Mouse (Mus musculus) midbrain, embryonic 14.5 days (tissue): ENCODE data around the gene Fam83e. TPM values are rescaled to one million over a fixed set of nuclear protein-coding genes. Genes with fewer than 3 reads are reported as not detected.
A peak's percentile ranks its signal among the peaks of the same experiment; 100 is the strongest.

Source experiments
- ATAC-seq: fragments of 200-750 bp; cut with Nextera tagmentation; 2 replicates; pipeline ENCODE4 v1.8.0; 2017; ENCODE audit warnings: moderate number of reproducible peaks, moderate library complexity; ENCODE audit not compliant: low FRiP score, low TSS enrichment
- DNase-seq: peaks from one replicate; pipeline ENCODE4 v3.0.0-alpha.2; 2015
- H3K27ac ChIP-seq: fragments of 300-500 bp; sonication (generic); replicated peaks from 2 replicates; pipeline ENCODE4 v1.5.1; 2014; ENCODE audit warnings: mild to moderate bottlenecking, low read depth, low read length, moderate library complexity
- H3K27me3 ChIP-seq: fragments of 300-500 bp; sonication (generic); 2 replicates; pipeline ENCODE4 v1.6.1; 2014; ENCODE audit warnings: low read length, control low read depth, mixed read lengths; ENCODE audit not compliant: control insufficient read depth, insufficient read depth
- H3K36me3 ChIP-seq: fragments of 300-500 bp; sonication (generic); 2 replicates; pipeline ENCODE4 v1.6.1; 2014; ENCODE audit warnings: low read length, control low read depth; ENCODE audit not compliant: control insufficient read depth, insufficient read depth
- H3K4me1 ChIP-seq: fragments of 300-500 bp; sonication (generic); 2 replicates; pipeline ENCODE4 v1.6.1; 2014; ENCODE audit warnings: mild to moderate bottlenecking, antibody characterized with exemption, low read length, control low read depth; ENCODE audit not compliant: control insufficient read depth, insufficient read depth
- H3K4me2 ChIP-seq: fragments of 300-500 bp; sonication (generic); 2 replicates; pipeline ENCODE4 v1.6.1; 2014; ENCODE audit warnings: mild to moderate bottlenecking, low read length, moderate library complexity
- H3K4me3 ChIP-seq: fragments of 300-500 bp; sonication (generic); replicated peaks from 2 replicates; pipeline ENCODE4 v1.5.1; 2014; ENCODE audit warnings: low read depth, low read length
- H3K9ac ChIP-seq: fragments of 300-500 bp; sonication (generic); replicated peaks from 2 replicates; pipeline ENCODE4 v1.6.1; 2014; ENCODE audit warnings: mild to moderate bottlenecking, low read length, moderate library complexity
- H3K9me3 ChIP-seq: fragments of 300-500 bp; sonication (generic); 2 replicates; pipeline ENCODE4 v1.6.1; 2016; ENCODE audit warnings: low read length, control low read depth, mixed read lengths; ENCODE audit not compliant: control insufficient read depth
- WGBS: fragments of 180-500 bp; shearing (Covaris S2); extraction: QIAGEN DNeasy Blood & Tissue Kit; methylation state at CpG from one replicate; pipeline ENCODE4 v1.1.7; 2014; 5-methylcytosine and 5-hydroxymethylcytosine counted together
- polyA plus RNA-seq: library from polyadenylated mRNA; unstranded; fragments of >200 nt; fragmentation: Nextera tagmentation; extraction: Ambion mirVana; gene quantifications from 2 replicates; pipeline ENCODE4 v1.2.1, GENCODE M21; 2014

Fam83e gene
- polyA plus RNA-seq, 1 experiment from 2014 or later: 0.46 TPM

DNA sequence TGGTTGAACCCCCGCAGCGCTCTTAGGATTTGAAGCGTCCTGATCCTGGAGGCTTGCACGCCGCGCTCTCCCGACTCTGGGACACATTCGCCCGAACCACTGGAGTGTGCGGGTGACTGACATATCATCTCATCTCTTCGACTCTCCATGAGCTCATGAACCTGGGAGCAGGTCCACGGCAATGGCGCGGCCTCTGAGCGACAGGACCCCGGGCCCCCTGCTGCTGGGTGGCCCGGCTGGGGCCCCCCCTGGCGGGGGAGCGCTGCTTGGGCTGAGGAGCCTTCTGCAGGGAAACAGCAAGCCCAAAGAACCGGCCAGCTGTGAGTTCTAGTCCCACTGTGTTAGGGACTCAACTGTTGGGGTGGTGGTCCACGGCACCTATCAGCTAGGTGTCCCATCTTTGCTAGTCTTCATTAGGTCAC is 15.6 kb upstream of the Fam83e start:
- Histone ChIP-seq H3K4me1 (peaks cover 77% of the 10 kb centered on the region), H3K4me2 (peak overlapping the region; percentile 96), H3K4me3 (peak overlapping the region; percentile 51), H3K36me3 (peaks cover 8% of the 10 kb centered on the region), H3K27me3 (no peaks in the 10 kb centered on the region), H3K9ac (peak overlapping the region; percentile 39; the same call in 1 of the 2 replicates), H3K9me3 (no peaks in the 10 kb centered on the region), H3K27ac (peak overlapping the region; percentile 60)
- WGBS: under 1% methylated on average over 21 of the region's 21 CpGs
- ATAC-seq (no peak), DNase-seq (no peak)

GRCm38 (mm10) chr7:45705873-45706281 is 15.1 kb upstream of the Fam83e start:
- Histone ChIP-seq H3K9me3 (no peaks in the 10 kb centered on the region), H3K4me1 (peaks cover 80% of the 10 kb centered on the region), H3K4me3 (peak overlapping the region; percentile 51), H3K36me3 (peaks cover 12% of the 10 kb centered on the region), H3K27ac (no peak overlapping the region), H3K4me2 (peak overlapping the region; percentile 96), H3K9ac (0 out of 2 replicates have a peak overlapping the region, but pooled peaks have one; percentile 39), H3K27me3 (no peaks in the 10 kb centered on the region)
- 0% methylated on average over 7 of the region's 7 CpGs for WGBS
- DNase-seq (no peak), ATAC-seq (no peak)

DNA sequence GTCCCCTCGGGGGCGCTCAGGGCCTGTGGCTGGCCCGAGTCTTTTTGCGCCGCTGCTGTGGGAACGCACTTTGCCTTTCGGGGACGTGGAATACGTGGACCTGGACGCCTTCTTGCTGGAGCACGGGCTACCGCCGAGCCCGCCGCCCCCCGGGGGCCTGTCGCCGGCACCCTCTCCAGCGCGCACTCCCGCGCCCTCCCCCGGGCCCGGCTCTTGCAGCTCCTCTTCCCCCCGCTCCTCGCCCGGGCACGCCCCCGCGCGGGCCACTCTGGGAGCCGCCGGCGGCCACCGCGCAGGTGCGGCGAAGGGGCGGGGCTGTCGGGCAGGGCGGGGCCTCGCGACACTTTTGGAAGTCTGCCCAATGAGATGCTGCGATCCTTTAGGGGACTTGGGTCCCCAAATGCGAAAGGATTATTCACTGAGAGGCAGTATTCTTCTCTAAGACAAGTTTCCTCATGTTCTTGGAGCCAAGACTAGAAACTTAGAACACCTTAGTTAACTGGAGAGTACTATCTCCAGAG is 14.2 kb upstream of the Fam83e start:
- Histone ChIP-seq H3K4me3 (peak overlapping the region; percentile 51), H3K27me3 (no peaks in the 10 kb centered on the region), H3K27ac (0 out of 2 replicates have a peak overlapping the region, but pooled peaks have one; percentile 1), H3K36me3 (peaks cover 21% of the 10 kb centered on the region), H3K9ac (peak overlapping the region; percentile 61), H3K4me2 (peak overlapping the region; percentile 96), H3K4me1 (peaks cover 73% of the 10 kb centered on the region), H3K9me3 (no peaks in the 10 kb centered on the region)
- DNase-seq (peak; percentile 86), ATAC-seq (no peak)
- WGBS: 2% methylated on average over 36 of the region's 45 CpGs

DNA sequence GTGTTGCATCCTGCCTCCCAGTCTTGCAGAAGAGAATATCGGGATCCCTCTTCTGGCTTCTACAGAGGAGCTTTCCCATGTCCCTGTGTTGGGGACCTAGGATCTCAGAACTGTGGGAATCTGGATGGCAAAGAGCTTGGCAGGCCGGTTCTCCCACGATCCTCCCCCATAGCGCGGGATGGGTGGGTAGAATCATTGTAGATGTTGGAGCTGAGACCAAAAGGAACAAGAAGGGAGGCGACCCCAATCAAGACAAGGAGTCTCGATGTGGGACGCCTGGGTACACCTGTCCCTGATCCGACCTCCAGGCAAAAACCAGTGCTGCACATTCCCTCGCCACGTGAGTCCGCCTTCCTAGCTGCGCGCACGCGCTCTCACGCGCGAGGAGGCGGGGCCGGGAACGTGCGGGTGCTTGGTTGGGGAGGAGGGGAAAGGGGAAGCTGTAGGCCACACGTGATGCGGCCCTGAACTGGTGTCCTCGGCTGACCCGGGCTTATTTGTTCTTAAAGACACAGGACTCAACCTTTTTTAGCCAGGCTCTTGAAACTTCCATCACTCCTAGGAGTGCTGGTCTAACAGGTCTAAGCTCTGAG is 13.5 kb upstream of the Fam83e start:
- Histone ChIP-seq H3K4me2 (peak overlapping the region; percentile 96), H3K9ac (no peak overlapping the region), H3K4me3 (peak overlapping the region; percentile 51), H3K27me3 (no peaks in the 10 kb centered on the region), H3K4me1 (peaks cover 73% of the 10 kb centered on the region), H3K36me3 (peaks cover 28% of the 10 kb centered on the region), H3K9me3 (no peaks in the 10 kb centered on the region), H3K27ac (peak overlapping the region; percentile 1; the same call in 1 of the 2 replicates)
- WGBS: under 1% methylated on average over 27 of the region's 27 CpGs
- DNase-seq (peak; percentile 91), ATAC-seq (no peak)

DNA sequence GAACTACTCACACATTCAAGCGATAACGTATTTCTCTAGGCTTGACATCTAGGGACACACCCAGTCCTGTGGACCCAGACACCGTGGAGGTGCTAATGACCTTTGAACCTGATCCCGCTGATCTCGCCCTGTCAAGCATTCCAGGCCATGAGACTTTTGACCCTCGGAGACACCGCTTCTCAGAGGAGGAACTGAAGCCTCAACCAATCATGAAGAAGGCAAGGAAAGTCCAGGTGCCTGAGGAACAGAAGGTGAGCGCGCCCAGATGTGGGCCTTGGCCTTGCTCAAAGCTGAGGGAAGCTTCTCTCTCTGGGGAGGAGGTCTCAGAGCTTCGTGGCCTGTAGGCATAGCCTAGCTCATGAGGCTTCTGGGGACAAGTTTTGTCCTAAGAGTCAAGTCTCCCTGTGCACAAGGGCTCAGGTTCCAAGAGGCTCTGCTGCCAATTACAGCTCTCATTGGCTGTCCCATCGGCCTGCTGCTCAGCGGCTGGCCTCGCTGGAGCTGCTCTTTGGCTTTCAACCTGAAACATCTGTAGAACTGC is 12.7 kb upstream of the Fam83e start:
- Histone ChIP-seq H3K36me3 (peaks cover 36% of the 10 kb centered on the region), H3K27ac (peak overlapping the region; percentile 67), H3K4me1 (peaks cover 65% of the 10 kb centered on the region), H3K9ac (0 out of 2 replicates have a peak overlapping the region, but pooled peaks have one; percentile 6), H3K9me3 (no peaks in the 10 kb centered on the region), H3K4me3 (no peak overlapping the region), H3K27me3 (no peaks in the 10 kb centered on the region), H3K4me2 (peak overlapping the region; percentile 96)
- DNase-seq: no peak
- no peak for ATAC-seq
- WGBS: 56% methylated on average over 13 of the region's 13 CpGs

- peaks cover 58% of the 10 kb centered on the region for H3K4me1 ChIP-seq
- H3K27me3 ChIP-seq: no peaks in the 10 kb centered on the region
- H3K27ac ChIP-seq: peak overlapping the region; percentile 67
- no peak overlapping the region for H3K4me3 ChIP-seq
- no peak for ATAC-seq
- peak; percentile 84 for DNase-seq
- WGBS: 20% methylated on average over 6 of the region's 6 CpGs
- H3K9ac ChIP-seq: no peak overlapping the region
- H3K9me3 ChIP-seq: no peaks in the 10 kb centered on the region
- H3K36me3 ChIP-seq: peaks cover 39% of the 10 kb centered on the region
- H3K4me2 ChIP-seq: peak overlapping the region; percentile 96
These were observed 12.0 kb upstream of the Fam83e start for GRCm38 (mm10) chr7:45709036-45709435.

DNA sequence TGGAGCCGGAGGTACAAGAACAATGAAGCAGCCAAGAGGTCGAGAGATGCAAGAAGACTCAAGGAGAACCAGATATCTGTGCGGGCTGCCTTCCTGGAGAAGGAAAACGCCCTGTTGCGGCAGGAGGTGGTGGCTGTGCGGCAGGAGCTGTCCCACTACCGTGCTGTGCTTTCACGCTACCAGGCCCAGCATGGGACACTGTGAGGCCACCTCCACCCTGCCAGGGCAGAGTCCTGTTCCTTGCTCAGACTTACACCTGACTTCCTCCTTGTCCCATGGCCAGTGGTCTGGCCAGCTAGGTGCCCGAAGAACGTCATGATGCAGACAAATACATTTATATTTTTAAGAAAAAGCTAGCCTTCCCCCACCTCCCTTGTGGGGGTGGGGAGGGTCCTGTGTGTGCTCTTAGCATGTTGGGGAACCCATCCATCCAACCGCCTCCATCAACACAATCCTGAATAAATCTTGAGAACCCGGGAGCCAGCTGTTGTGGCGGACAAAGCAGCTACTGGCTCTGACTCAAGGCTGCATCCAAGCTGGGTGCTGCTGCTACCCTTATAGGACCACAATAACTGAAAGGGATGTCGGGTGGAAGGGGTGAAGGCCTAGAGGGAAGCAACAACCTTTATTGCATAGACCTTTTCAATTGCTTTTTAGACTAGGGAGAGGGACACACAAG is 11.2 kb upstream of the Fam83e start:
- Histone ChIP-seq H3K36me3 (peaks cover 39% of the 10 kb centered on the region), H3K27me3 (no peaks in the 10 kb centered on the region), H3K4me1 (peaks cover 63% of the 10 kb centered on the region), H3K9ac (no peak overlapping the region; the same call in 1 of the 2 replicates), H3K4me2 (peak overlapping the region; percentile 96), H3K4me3 (no peak overlapping the region), H3K27ac (peak overlapping the region; percentile 67), H3K9me3 (no peaks in the 10 kb centered on the region)
- no peak for ATAC-seq
- no peak for DNase-seq
- WGBS: 61% methylated on average over 14 of the region's 14 CpGs

DNA sequence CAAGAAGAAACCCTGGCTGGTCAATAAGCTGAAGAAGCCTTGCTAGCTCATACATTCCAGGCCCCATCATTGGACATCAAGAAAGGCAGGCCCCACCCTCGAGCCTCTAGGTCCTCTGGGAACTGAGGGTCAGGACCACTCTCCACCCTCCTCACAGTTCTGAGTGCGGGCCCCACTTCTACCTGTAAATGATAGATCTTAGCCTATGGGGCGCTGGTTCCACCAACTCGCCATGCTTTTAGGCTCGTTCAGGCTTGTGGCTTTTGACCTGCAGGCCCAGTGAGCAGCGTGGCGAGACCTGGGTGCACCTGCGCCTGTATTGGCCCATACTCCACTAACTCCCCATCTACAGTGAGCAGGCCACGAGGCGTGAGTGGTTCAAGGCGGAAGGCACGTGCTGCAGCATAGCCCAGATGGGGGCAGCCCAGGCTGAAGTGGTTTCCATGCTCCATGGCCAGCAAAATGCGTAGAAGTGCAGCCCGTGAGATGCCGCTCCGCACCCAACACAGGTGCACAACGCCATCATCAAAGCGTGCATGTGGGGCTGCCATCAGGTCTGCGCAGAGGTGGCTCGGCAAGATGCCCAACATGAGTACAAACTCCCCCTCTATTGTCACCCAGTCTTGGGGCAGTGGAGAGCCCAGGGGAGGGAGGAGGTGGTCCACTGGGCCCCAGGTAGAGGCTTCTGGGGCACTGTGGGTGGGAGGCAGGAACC is 10.4 kb upstream of the Fam83e start:
- no peaks in the 10 kb centered on the region for H3K27me3 ChIP-seq
- DNase-seq: no peak
- ATAC-seq: no peak
- H3K9me3 ChIP-seq: no peaks in the 10 kb centered on the region
- 93% methylated on average over 20 of the region's 20 CpGs for WGBS
- peaks cover 39% of the 10 kb centered on the region for H3K36me3 ChIP-seq
- H3K4me1 ChIP-seq: peaks cover 61% of the 10 kb centered on the region
- H3K9ac ChIP-seq: no peak overlapping the region
- no peak overlapping the region for H3K4me2 ChIP-seq
- peak overlapping the region; percentile 67 for H3K27ac ChIP-seq
- H3K4me3 ChIP-seq: no peak overlapping the region
